In the genomic region with DNA sequence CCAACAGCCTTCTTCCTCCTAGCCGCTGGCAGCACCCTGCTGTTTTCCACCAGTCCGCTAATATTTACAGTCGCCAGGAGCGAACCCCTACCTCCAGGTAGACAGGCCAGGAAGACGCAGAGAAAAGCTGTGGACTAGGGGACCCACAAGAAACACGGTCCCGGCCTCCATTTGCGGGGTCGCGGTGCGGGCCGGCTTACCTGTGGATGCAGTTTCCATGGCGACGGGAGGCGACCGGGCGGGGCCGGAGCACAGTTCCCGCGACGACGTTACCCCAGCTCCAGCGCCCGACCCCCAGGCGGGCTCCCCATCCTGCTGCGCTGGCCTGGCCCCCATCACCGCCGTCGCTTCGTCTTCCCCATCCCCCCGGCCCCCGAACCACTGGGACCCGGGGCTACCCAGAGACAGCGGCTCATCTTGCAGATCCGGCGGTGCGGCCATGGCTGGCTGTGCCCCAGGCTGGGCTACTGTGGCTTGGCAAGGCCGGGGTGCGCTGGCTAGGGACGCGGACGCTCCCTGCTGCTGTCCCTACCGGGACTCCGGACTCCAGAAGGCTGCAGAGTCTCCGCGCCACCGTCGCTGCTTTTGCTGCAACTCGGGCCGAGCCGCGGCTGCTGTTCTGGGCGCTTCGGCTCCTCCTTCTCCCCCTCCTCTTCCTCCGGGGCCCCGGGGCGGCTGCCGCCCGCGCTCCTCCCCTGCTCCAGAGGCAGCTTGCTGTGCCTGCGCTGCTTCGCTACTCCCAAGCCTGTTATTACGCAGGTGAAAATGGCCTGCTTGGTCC, we compare ENCODE assay signal across 9 mouse cellular contexts. TPM values are rescaled to one million over a fixed set of nuclear protein-coding genes. Genes with fewer than 3 reads are reported as not detected.
DNase-seq lines count a peak whose midpoint lies in the region; ATAC-seq and TF ChIP-seq lines count a peak whose summit lies in the region.
"Had no signal": no experiment of that assay in that cellular context is flagged by ENCODE, and none has a peak within 500 bp of the region (broad histone marks: within the 10 kb centered on the region; RNA-seq: fewer than 3 reads in every experiment).

No protein-coding gene starts in this region.

- peaks cover 4% of the 10 kb centered on the region; the same call in 1 of the 2 replicates for H3K4me1 ChIP-seq in forebrain, embryonic 11.5 days (replicated peaks; ENCODE audit: control insufficient read depth, insufficient read depth, low read length)
- peaks cover 14% of the 10 kb centered on the region for H3K4me1 ChIP-seq in heart, embryonic 13.5 days
- H3K4me1 ChIP-seq in liver, embryonic 12.5 days, result peaks cover 11% of the 10 kb centered on the region; the same call in 1 of the 2 replicates
- H3K4me1 ChIP-seq in midbrain, postnatal 0 days (ENCODE audit: insufficient read depth, low read length), result 0 out of 2 replicates have a peak, but pooled peaks cover 6% of the 10 kb centered on the region

- no peaks in the 10 kb centered on the region for H3K36me3 ChIP-seq in forebrain, embryonic 11.5 days (ENCODE audit: control insufficient read depth, insufficient read depth, low read length)
- no peaks in the 10 kb centered on the region for H3K36me3 ChIP-seq in heart, embryonic 13.5 days
- no peaks in the 10 kb centered on the region for H3K36me3 ChIP-seq in liver, embryonic 12.5 days
- H3K36me3 ChIP-seq in midbrain, postnatal 0 days (ENCODE audit: insufficient read depth, low read length), result no peaks in the 10 kb centered on the region

- ATAC-seq in forebrain, embryonic 11.5 days (replicated peaks; ENCODE audit: low FRiP score), result peak; percentile 87
- no peak; the same call in 1 of the 2 replicates for ATAC-seq in heart, embryonic 13.5 days (ENCODE audit: extremely low read depth, insufficient number of reproducible peaks, low FRiP score, low TSS enrichment)
- 0 out of 2 replicates have a peak, but pooled peaks have one; percentile 21 for ATAC-seq in liver, embryonic 12.5 days
- peak; percentile 80 for ATAC-seq in midbrain, postnatal 0 days (ENCODE audit: low FRiP score)

- TF ChIP-seq POLR2A in brain, embryonic 14.5 days (IDR thresholded peaks at IDR 0.05; ENCODE audit: borderline replicate concordance, extremely low read depth, insufficient read depth, insufficient read length, poor library complexity, severe bottlenecking), result no peak

- H3K27ac ChIP-seq in forebrain, embryonic 11.5 days (ENCODE audit: low read depth, low read length), result no peak overlapping the region
- H3K27ac ChIP-seq in heart, embryonic 13.5 days (replicated peaks), result no peak overlapping the region
- no peak overlapping the region for H3K27ac ChIP-seq in liver, embryonic 12.5 days
- H3K27ac ChIP-seq in midbrain, postnatal 0 days (ENCODE audit: low read depth, low read length), result peak overlapping the region; percentile 84

- H3K4me3 ChIP-seq in forebrain, embryonic 11.5 days (ENCODE audit: low read depth, low read length), result peak overlapping the region; percentile 74
- peak overlapping the region; percentile 78 for H3K4me3 ChIP-seq in heart, embryonic 13.5 days
- peak overlapping the region; percentile 54 for H3K4me3 ChIP-seq in liver, embryonic 12.5 days
- peak overlapping the region; percentile 66 for H3K4me3 ChIP-seq in midbrain, postnatal 0 days (ENCODE audit: low read depth, low read length)

- TF ChIP-seq CTCF in brain, embryonic 14.5 days (IDR thresholded peaks at IDR 0.05; ENCODE audit: borderline replicate concordance, extremely low read depth, insufficient read depth, insufficient read length), result no peak
- TF ChIP-seq CTCF in midbrain, postnatal 0 days (IDR thresholded peaks at IDR 0.05), result no peak

- peak overlapping the region; percentile 72 for H3K9ac ChIP-seq in forebrain, embryonic 11.5 days (ENCODE audit: low read length)
- H3K9ac ChIP-seq in heart, embryonic 13.5 days, result peak overlapping the region; percentile 78
- no peak overlapping the region for H3K9ac ChIP-seq in liver, embryonic 12.5 days
- H3K9ac ChIP-seq in midbrain, postnatal 0 days (replicated peaks; ENCODE audit: low read length, poor library complexity, severe bottlenecking), result peak overlapping the region; percentile 95

- peak; percentile 7 for DNase-seq in CD4-positive helper T cell, adult 2 months (ENCODE audit: low read depth, low spot score)
- DNase-seq in brain, embryonic 14.5 days (ENCODE audit: low read depth), result peak; percentile 86
- peak; percentile 84 for DNase-seq in forebrain, embryonic 11.5 days (ENCODE audit: low spot score)
- DNase-seq in kidney, postnatal 10 days, result peak; percentile 67
- DNase-seq in midbrain, postnatal 0 days (ENCODE audit: low spot score), result peak; percentile 76
- peak; percentile 55 for DNase-seq in telencephalon, adult 2 months (ENCODE audit: low read depth, low spot score)

- no peaks in the 10 kb centered on the region for H3K9me3 ChIP-seq in forebrain, embryonic 11.5 days (ENCODE audit: control insufficient read depth, low read length)
- H3K9me3 ChIP-seq in heart, embryonic 13.5 days, result no peaks in the 10 kb centered on the region
- H3K9me3 ChIP-seq in liver, embryonic 12.5 days (replicated peaks), result no peaks in the 10 kb centered on the region
- no peaks in the 10 kb centered on the region for H3K9me3 ChIP-seq in midbrain, postnatal 0 days (ENCODE audit: low read length)

- H3K27me3 ChIP-seq in forebrain, embryonic 11.5 days (ENCODE audit: control insufficient read depth, insufficient read depth, low read length), result peaks cover 5% of the 10 kb centered on the region
- peaks cover 43% of the 10 kb centered on the region for H3K27me3 ChIP-seq in heart, embryonic 13.5 days (replicated peaks)
- H3K27me3 ChIP-seq in liver, embryonic 12.5 days (replicated peaks), result peaks cover 43% of the 10 kb centered on the region
- H3K27me3 ChIP-seq in midbrain, postnatal 0 days (ENCODE audit: insufficient read depth, low read length), result no peaks in the 10 kb centered on the region

- under 1% methylated on average over 53 of the region's 63 CpGs for WGBS in forebrain, embryonic 11.5 days
- WGBS in heart, embryonic 13.5 days, result under 1% methylated on average over 63 of the region's 63 CpGs
- 1% methylated on average over 48 of the region's 63 CpGs for WGBS in liver, embryonic 12.5 days (ENCODE audit: insufficient replicate concordance)
- under 1% methylated on average over 50 of the region's 63 CpGs for WGBS in midbrain, postnatal 0 days

- H3K4me2 ChIP-seq in forebrain, embryonic 11.5 days (ENCODE audit: low read depth, low read length, severe bottlenecking), result peak overlapping the region; percentile 98
- H3K4me2 ChIP-seq in heart, embryonic 13.5 days, result peak overlapping the region; percentile 99
- peak overlapping the region; percentile 73 for H3K4me2 ChIP-seq in liver, embryonic 12.5 days
- H3K4me2 ChIP-seq in midbrain, postnatal 0 days (ENCODE audit: low read depth, low read length, poor library complexity, severe bottlenecking), result peak overlapping the region; percentile 72

RNA-seq across cellular contexts. Expression of a gene that starts 0.6 kb away (rescaled TPM):
- 1,399 and 1,649 TPM in 2 replicates for polyA plus RNA-seq in brain, embryonic 14.5 days (2012; rRNA removed)
- 235 and 273 TPM in 2 replicates for polyA plus RNA-seq in forebrain, embryonic 11.5 days (2014; fragmentation: Nextera tagmentation; extraction: Ambion mirVana)
- polyA plus RNA-seq in heart, embryonic 13.5 days (2015; fragmentation: Nextera tagmentation; extraction: Ambion mirVana), result 15.8 and 16.0 TPM in 2 replicates
- 1.2 TPM in 2 replicates for polyA plus RNA-seq in liver, embryonic 12.5 days (2016; fragmentation: Nextera tagmentation; extraction: Ambion mirVana)
- 1,958 and 2,696 TPM in 2 replicates for total RNA-seq in midbrain, postnatal 0 days (2014; rRNA removed)
- polyA plus RNA-seq in midbrain, postnatal 0 days (2015; fragmentation: Nextera tagmentation; extraction: Ambion mirVana), result 3,970 and 4,135 TPM in 2 replicates
- total RNA-seq: MEL had no signal

RNA-seq across cellular contexts. Expression of a gene that starts 33.4 kb away (rescaled TPM):
- polyA plus RNA-seq in brain, embryonic 14.5 days (2012; rRNA removed), result 3.0 and 3.1 TPM in 2 replicates
- polyA plus RNA-seq in forebrain, embryonic 11.5 days (2014; fragmentation: Nextera tagmentation; extraction: Ambion mirVana), result 2.6 and 2.8 TPM in 2 replicates
- 0.79 and 1.0 TPM in 2 replicates for polyA plus RNA-seq in heart, embryonic 13.5 days (2015; fragmentation: Nextera tagmentation; extraction: Ambion mirVana)
- polyA plus RNA-seq in liver, embryonic 12.5 days (2016; fragmentation: Nextera tagmentation; extraction: Ambion mirVana), result 0.22 and 0.30 TPM in 2 replicates
- total RNA-seq in midbrain, postnatal 0 days (2014; rRNA removed), result 3.3 and 6.3 TPM in 2 replicates
- 3.1 and 3.2 TPM in 2 replicates for polyA plus RNA-seq in midbrain, postnatal 0 days (2015; fragmentation: Nextera tagmentation; extraction: Ambion mirVana)
- total RNA-seq: MEL had no signal

Comparison
In these comparisons a context has a peak if more than half of its experiments do, and no peak if none do; other contexts are left out.
1. DNase-seq: peak in every context shown above with its lines; median percentile 86 in brain, embryonic 14.5 days; 84 in forebrain, embryonic 11.5 days; 76 in midbrain, postnatal 0 days; 67 in kidney, postnatal 10 days; 55 in telencephalon, adult 2 months; 7 in CD4-positive helper T cell, adult 2 months.
2. RNA of a gene that starts 0.6 kb away (polyA plus RNA-seq): 3,970 to 4,135 TPM in midbrain, postnatal 0 days, 1,399 to 1,649 TPM in brain, embryonic 14.5 days and 235 to 273 TPM in forebrain, embryonic 11.5 days; 15.8 to 16.0 TPM in heart, embryonic 13.5 days and 1.2 TPM in liver, embryonic 12.5 days; every median in the first group is over 10 times any median in the second.
3. Peak in every context shown above with its lines, with median percentiles within 50 percentile points of each other: H3K4me2 ChIP-seq and H3K4me3 ChIP-seq.